Mouse (Mus musculus) lung, postnatal 0 days (tissue): Measurements from ENCODE around the gene Arhgef9.

Experiments used
- CTCF ChIP-seq: IDR thresholded peaks from 2 replicates; pipeline ENCODE4 v1.5.1; 2016; ENCODE audit warnings: antibody characterized with exemption, mild to moderate bottlenecking
- EP300 ChIP-seq: IDR thresholded peaks from 2 replicates; pipeline ENCODE4 v1.6.1; 2016; ENCODE audit warnings: antibody characterized with exemption, mild to moderate bottlenecking, control low read depth

GRCm38 (mm10) chrX:95012033-95012432, 184.6 kb downstream of the Arhgef9 start:
- peak; percentile 75 for TF ChIP-seq CTCF
- TF ChIP-seq EP300, result no peak
